Mouse (Mus musculus) A20 (cell line): ENCODE results near the gene Orai1.
A peak's percentile ranks its signal among the peaks of the same experiment; 100 is the strongest.

Experiments
- DNase-seq: peaks from one replicate; pipeline ENCODE4 v3.0.0-alpha.2; 2011; ENCODE audit warnings: low read depth, low spot score

The Orai1 gene

DNA sequence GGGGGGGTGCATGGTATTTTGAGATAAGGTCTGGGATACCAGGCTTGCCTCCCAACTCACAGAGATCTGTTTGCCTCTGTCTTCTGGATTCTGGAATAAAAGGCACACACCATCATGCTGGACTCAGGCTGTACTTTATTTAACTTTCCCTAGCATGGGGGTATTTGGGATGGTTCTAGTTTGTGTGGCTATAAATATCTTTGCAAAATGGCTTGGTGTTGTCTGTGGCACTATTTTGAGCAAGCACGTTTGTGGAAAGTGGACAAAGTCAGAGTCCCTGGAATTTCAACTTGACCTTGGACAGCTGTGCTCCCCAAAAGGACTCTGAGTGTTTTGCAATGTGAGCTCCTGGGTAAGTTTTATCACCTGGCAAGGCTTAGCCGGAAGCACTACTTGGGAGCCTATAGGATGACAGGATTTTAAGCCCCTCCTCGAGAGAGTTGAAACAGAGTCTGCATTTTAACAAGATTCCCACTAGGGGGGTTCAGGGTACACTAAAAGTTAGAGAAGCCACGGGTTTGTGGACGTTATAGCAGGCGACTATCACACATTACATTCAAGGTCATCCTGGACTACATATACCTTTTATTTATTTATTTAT is 52.6 kb downstream of the Orai1 start:
- peak; percentile 79 for DNase-seq

DNA sequence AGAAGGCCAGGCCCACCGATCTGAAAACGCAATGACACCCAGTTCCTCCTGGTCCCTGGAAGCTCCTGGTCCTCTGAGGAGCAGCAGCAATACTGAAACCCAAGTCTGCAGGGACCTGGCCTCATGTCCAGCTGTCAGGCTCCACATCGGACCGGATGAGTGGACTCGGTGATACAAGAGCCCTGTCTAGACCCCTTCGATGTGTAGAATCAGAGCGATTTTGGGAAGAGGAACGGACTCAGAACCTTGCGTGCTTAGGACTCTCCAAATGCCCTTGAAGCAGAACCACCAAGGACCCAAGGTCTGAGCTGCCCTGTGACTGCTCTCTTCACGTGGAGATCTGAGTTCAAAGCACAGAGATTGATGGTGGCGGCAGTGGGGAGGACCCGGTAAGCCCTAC is 53.2 kb downstream of the Orai1 start, which contains the start of gene Tmem120b:
Tmem120b (plus strand) TSS at position 301 of the 400 bp plus-strand sequence.
- no peak for DNase-seq

DNA sequence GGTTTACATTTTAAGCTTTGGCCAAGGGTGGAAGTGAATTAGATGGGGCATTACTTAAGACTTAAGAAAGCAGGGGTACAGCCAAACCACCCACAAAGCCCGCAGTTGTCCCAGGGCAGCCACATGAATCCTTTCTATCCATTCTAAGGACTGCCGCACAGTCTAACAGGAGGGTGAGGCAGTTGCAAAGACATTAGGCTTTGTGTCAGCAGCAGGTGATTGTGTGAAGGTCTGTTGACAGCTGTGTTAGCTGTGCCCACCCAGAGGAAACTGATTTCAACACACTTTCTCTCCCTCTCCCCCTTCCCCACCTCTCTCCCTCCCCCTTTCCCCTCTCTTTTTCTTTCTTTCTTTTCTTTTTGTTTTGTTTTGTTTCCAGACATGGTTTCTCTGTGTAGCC is 53.8 kb downstream of the Orai1 start:
- DNase-seq: no peak

DNA sequence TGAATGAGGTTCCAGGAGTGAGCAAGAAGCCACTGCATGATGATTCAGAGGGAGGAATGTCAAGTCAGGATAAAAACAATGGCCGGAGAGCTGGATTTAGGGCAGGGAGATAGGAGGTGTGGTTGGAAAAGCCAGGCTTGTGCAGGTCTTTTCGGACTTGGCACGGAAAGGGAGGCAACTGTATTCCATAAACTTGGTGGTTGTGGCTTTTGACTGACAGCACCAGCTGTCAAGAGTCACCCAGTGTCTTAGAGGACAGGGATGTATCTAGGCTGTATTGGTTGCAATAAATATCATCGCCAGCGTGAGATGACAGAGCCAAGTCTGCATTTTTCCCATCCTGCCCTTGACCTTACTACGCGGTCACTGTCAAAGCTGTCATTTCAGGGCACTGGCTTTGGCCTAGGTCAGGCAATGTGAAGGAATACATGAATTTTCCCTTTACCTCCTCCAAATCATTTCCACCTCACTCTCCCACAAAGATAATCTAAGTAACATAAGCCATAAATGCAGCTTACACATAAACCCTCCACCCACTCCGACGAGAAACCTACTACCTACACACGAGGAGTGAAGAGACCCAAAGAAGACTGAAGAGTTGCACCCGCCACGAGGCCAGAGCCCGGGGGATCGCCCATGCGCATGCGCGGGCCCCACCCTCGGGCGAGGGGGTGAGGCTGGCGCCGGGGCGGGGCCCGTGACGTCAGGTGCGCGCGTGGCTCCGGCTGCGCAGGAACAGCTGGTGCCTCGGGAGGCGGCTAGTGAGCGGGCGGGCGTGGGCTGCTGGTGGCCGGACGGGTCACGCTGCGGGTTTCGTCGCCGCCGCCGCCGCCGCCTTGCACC is 60.9 kb downstream of the Orai1 start:
- DNase-seq: peak; percentile 91

DNA sequence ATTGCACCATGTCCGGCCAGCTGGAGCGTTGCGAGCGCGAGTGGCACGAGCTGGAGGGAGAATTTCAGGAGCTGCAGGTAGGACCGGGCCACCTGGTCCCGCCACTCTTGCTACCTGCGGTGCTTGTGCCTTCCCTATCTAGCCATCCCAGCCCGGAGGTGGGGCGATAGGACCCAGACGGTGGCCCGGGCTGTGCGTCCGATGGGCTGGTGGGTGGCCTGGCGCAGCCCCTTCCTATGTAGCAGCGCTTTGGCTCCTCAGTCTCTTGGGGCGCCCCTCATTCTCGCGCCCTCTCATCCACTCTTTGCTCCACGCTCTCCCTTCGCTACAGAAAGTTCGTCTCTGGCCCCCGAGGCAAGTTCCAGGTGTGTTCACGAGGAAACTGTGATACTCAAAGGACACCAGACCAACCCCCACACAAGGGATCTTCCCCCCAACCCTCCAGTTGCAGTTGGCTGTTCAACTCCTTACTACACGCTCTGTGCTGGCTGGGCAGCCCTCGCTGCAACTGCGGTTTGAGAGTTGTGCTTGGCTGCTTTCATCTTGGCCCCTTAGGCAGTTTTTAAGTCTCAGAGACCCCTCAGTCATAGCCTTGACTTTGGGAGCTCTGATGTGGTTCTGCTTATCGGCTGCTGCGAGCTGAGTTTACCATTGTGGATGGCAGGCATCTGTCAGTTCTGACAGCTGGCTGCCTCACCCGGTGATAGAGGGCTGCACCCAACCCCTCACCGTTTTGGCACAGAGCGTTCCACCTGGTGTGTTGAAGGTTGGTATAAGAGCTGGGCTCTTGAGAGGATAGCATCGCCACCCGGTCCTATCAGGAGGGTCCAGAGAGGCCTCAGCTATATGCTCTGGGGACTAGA is 61.8 kb downstream of the Orai1 start:
- DNase-seq: no peak

DNA sequence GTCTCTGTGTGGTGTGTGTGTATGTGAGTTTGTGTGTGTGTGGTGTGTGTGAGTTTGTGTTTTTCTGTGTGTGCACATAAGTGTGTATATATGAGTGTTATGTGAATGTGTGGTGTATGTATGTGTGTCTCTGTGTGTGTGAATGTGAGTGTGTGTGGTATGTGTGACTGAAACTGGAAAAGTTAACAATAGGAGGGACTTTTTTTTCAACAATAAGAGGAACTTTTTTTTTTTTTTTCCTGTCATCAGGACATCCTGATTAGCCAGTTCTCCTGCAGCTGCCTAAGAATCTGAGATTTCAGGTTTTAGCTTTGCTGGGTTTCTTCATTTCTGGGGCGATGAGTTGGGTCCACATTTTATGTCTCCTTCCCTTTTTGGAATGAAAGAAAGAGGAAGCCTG is 64.7 kb downstream of the Orai1 start:
- no peak for DNase-seq

DNA sequence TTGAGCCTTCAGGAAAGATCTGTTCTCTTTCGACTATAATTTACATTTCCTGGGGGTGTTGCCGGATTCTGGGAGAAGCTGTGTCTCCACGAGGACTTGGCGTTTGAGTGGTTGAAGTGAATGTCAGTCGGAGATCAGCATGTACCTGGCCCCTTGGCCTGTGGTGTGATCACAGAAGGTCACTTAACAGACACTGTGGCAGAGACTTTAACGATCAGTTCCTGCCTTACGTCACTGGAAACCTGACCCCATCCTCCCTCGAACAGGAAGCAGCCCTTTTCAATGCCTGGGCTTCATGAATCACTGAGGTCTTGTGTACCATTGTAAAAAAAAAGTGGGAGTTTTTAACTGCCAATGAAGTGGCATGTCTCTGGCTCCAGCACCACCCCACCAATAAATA is 65.2 kb downstream of the Orai1 start:
- DNase-seq: no peak
